Comparison of ENCODE assay signal across 11 mouse cellular contexts in genomic region chrX:135974424-135975225, GRCm38 (mm10). TPM values are rescaled to one million over a fixed set of nuclear protein-coding genes. Genes with fewer than 3 reads are reported as not detected.
DNase-seq lines count a peak whose midpoint lies in the region; ATAC-seq and TF ChIP-seq lines count a peak whose summit lies in the region.
"Had no signal": no experiment of that assay in that cellular context is flagged by ENCODE, and none has a peak within 500 bp of the region (broad histone marks: within the 10 kb centered on the region; RNA-seq: fewer than 3 reads in every experiment).

No protein-coding gene starts in this region.

- 40% methylated on average over 20 of the region's 20 CpGs for WGBS in hindbrain, embryonic 16.5 days
- WGBS in stomach, embryonic 16.5 days, result 52% methylated on average over 20 of the region's 20 CpGs
- WGBS in lung, postnatal 0 days, result 57% methylated on average over 20 of the region's 20 CpGs

- DNase-seq in embryo, embryonic 9.5 days (ENCODE audit: extremely low spot score), result peak; percentile 1
- no peak for DNase-seq in embryo, embryonic 10 days (ENCODE audit: low spot score)
- DNase-seq in layer of hippocampus, adult 2 months (ENCODE audit: low spot score in 2 of 2), result no peak
- no peak for DNase-seq in layer of hippocampus, postnatal 36 days
- no peak for DNase-seq in liver
- no peak for DNase-seq in lung, postnatal 0 days (ENCODE audit: low spot score)

- no peak for TF ChIP-seq EP300 in lung, postnatal 0 days (IDR thresholded peaks at IDR 0.05)

- H3K4me3 ChIP-seq in layer of hippocampus, adult 2 months, result peak overlapping the region; percentile 47
- peak overlapping the region; percentile 17 for H3K4me3 ChIP-seq in hindbrain, embryonic 16.5 days (ENCODE audit: low read length)
- H3K4me3 ChIP-seq in stomach, embryonic 16.5 days (replicated peaks; ENCODE audit: low read length), result no peak overlapping the region
- no peak overlapping the region for H3K4me3 ChIP-seq in lung, postnatal 0 days (ENCODE audit: low read depth, low read length)
- H3K4me3 ChIP-seq: embryonic facial prominence, embryonic 12.5 days had no signal

- peak overlapping the region; percentile 81 for H3K27ac ChIP-seq in layer of hippocampus, adult 2 months
- H3K27ac ChIP-seq in hindbrain, embryonic 16.5 days (ENCODE audit: low read depth, low read length), result no peak overlapping the region
- no peak overlapping the region for H3K27ac ChIP-seq in stomach, embryonic 16.5 days (ENCODE audit: low read length)
- H3K27ac ChIP-seq in lung, postnatal 0 days (ENCODE audit: low read length), result no peak overlapping the region
- H3K27ac ChIP-seq: embryonic facial prominence, embryonic 12.5 days had no signal

- peak overlapping the region; percentile 47 for H3K4me2 ChIP-seq in hindbrain, embryonic 16.5 days (ENCODE audit: low read length)
- H3K4me2 ChIP-seq in stomach, embryonic 16.5 days (ENCODE audit: low read depth, low read length), result 0 out of 2 replicates have a peak overlapping the region, but pooled peaks have one; percentile 12
- no peak overlapping the region for H3K4me2 ChIP-seq in lung, postnatal 0 days (replicated peaks; ENCODE audit: low read depth, low read length)
- H3K4me2 ChIP-seq: embryonic facial prominence, embryonic 12.5 days; heart, embryonic 11.5 days had no signal

- H3K9ac ChIP-seq in hindbrain, embryonic 16.5 days (ENCODE audit: low read depth, low read length), result 0 out of 2 replicates have a peak overlapping the region, but pooled peaks have one; percentile 27
- no peak overlapping the region for H3K9ac ChIP-seq in stomach, embryonic 16.5 days (ENCODE audit: low read length)
- no peak overlapping the region for H3K9ac ChIP-seq in lung, postnatal 0 days (replicated peaks; ENCODE audit: low read depth)
- H3K9ac ChIP-seq: embryonic facial prominence, embryonic 12.5 days had no signal

- no peak for TF ChIP-seq CTCF in layer of hippocampus, adult 2 months (conservative IDR thresholded peaks at IDR 0.05)
- TF ChIP-seq CTCF in lung, postnatal 0 days (IDR thresholded peaks at IDR 0.05), result no peak

- no peaks in the 10 kb centered on the region for H3K27me3 ChIP-seq in hindbrain, embryonic 16.5 days (replicated peaks; ENCODE audit: control insufficient read depth, insufficient read depth, low read length)
- no peaks in the 10 kb centered on the region for H3K27me3 ChIP-seq in stomach, embryonic 16.5 days (ENCODE audit: control insufficient read depth, insufficient read depth, low read length)
- no peaks in the 10 kb centered on the region for H3K27me3 ChIP-seq in lung, postnatal 0 days (replicated peaks; ENCODE audit: insufficient read depth, low read length)
- H3K27me3 ChIP-seq: embryonic facial prominence, embryonic 12.5 days had no signal

- ATAC-seq in hindbrain, embryonic 16.5 days, result peak; percentile 91
- ATAC-seq in stomach, embryonic 16.5 days (ENCODE audit: insufficient read depth, low FRiP score), result no peak
- ATAC-seq in lung, postnatal 0 days, result no peak

- H3K4me1 ChIP-seq in hindbrain, embryonic 16.5 days (ENCODE audit: control insufficient read depth, insufficient read depth, low read depth, low read length), result no peaks in the 10 kb centered on the region
- no peaks in the 10 kb centered on the region for H3K4me1 ChIP-seq in stomach, embryonic 16.5 days (ENCODE audit: control insufficient read depth, insufficient read depth, low read length)
- no peaks in the 10 kb centered on the region for H3K4me1 ChIP-seq in lung, postnatal 0 days (ENCODE audit: insufficient read depth, low read depth, low read length)
- H3K4me1 ChIP-seq: embryonic facial prominence, embryonic 12.5 days had no signal

- H3K36me3 ChIP-seq in hindbrain, embryonic 16.5 days (ENCODE audit: control insufficient read depth, insufficient read depth, low read length), result no peaks in the 10 kb centered on the region
- no peaks in the 10 kb centered on the region for H3K36me3 ChIP-seq in stomach, embryonic 16.5 days (ENCODE audit: control insufficient read depth, insufficient read depth, low read length)
- no peaks in the 10 kb centered on the region for H3K36me3 ChIP-seq in lung, postnatal 0 days (ENCODE audit: insufficient read depth, low read length)
- H3K36me3 ChIP-seq: embryonic facial prominence, embryonic 12.5 days had no signal

- H3K9me3 ChIP-seq in hindbrain, embryonic 16.5 days (ENCODE audit: control insufficient read depth, low read length), result no peaks in the 10 kb centered on the region
- no peaks in the 10 kb centered on the region for H3K9me3 ChIP-seq in stomach, embryonic 16.5 days (replicated peaks; ENCODE audit: control insufficient read depth, low read length)
- no peaks in the 10 kb centered on the region for H3K9me3 ChIP-seq in lung, postnatal 0 days (ENCODE audit: low read length)
- H3K9me3 ChIP-seq: embryonic facial prominence, embryonic 12.5 days had no signal

RNA-seq across cellular contexts. Expression of gene Arxes2, which starts 19.0 kb away (rescaled TPM):
- 10 to 100 TPM; 60.7 to 62.9 TPM for total RNA-seq in layer of hippocampus, adult 2 months (2021)
- total RNA-seq in layer of hippocampus, postnatal 36 days (2021), result 10 to 100 TPM; 61.9 to 75.4 TPM
- polyA plus RNA-seq in hindbrain, embryonic 16.5 days (2015; fragmentation: Nextera tagmentation; extraction: Ambion mirVana), result 271 and 305 TPM in 2 replicates
- 45.1 and 55.0 TPM in 2 replicates for polyA plus RNA-seq in stomach, embryonic 16.5 days (2015; fragmentation: Nextera tagmentation; extraction: Ambion mirVana)
- 79.0 and 99.6 TPM in 2 replicates for polyA plus RNA-seq in lung, postnatal 0 days (2015; fragmentation: Nextera tagmentation; extraction: Ambion mirVana)
- polyA plus RNA-seq: liver, adult 2 months had no signal

RNA-seq across cellular contexts. Expression of gene Arxes1, which starts 58.5 kb away (rescaled TPM):
- total RNA-seq in layer of hippocampus, adult 2 months (2021), result 10 to 100 TPM; 32.6 to 34.4 TPM
- total RNA-seq in layer of hippocampus, postnatal 36 days (2021), result 10 to 100 TPM; 36.2 to 41.9 TPM
- polyA plus RNA-seq in hindbrain, embryonic 16.5 days (2015; fragmentation: Nextera tagmentation; extraction: Ambion mirVana), result 148 and 179 TPM in 2 replicates
- polyA plus RNA-seq in stomach, embryonic 16.5 days (2015; fragmentation: Nextera tagmentation; extraction: Ambion mirVana), result 22.1 and 26.9 TPM in 2 replicates
- 5.6 and 6.8 TPM in 2 replicates for polyA plus RNA-seq in lung, postnatal 0 days (2015; fragmentation: Nextera tagmentation; extraction: Ambion mirVana)
- total RNA-seq: liver, adult 2 months had no signal
- polyA plus RNA-seq: liver, adult 2 months had no signal

Comparison
In these comparisons a context has a peak if more than half of its experiments do, and no peak if none do; other contexts are left out.
1. H3K4me3 ChIP-seq: peak in layer of hippocampus, adult 2 months (single experiment) and hindbrain, embryonic 16.5 days (single experiment); none in stomach, embryonic 16.5 days (single experiment) and lung, postnatal 0 days (single experiment).